Mouse (Mus musculus): ENCODE results near the gene Gm20479. TPM values are rescaled to one million over a fixed set of nuclear protein-coding genes. Genes with fewer than 3 reads are reported as not detected.
A peak's percentile ranks its signal among the peaks of the same experiment; 100 is the strongest.

Gm20479 gene
- polyA plus RNA-seq (2014; fragmentation: Nextera tagmentation; extraction: Ambion mirVana), result 0.50 and 1.2 TPM in 2 replicates

- WGBS, result 2% methylated on average over 27 of the region's 27 CpGs
- H3K27me3 ChIP-seq (replicated peaks; ENCODE audit: control insufficient read depth, insufficient read depth, low read length), result no peaks in the 10 kb centered on the region
- no peak for ATAC-seq (replicated peaks; ENCODE audit: low FRiP score, low TSS enrichment, low read depth)
- H3K9me3 ChIP-seq (ENCODE audit: control insufficient read depth, low read length), result no peaks in the 10 kb centered on the region
- H3K4me3 ChIP-seq (ENCODE audit: low read depth, low read length), result peak within 1 kb of the TSS; percentile 72
- H3K9ac ChIP-seq (ENCODE audit: low read length), result peak within 1 kb of the TSS; percentile 53
- peak within 1 kb of the TSS; percentile 90 for H3K27ac ChIP-seq (ENCODE audit: low read depth)
- H3K4me2 ChIP-seq (ENCODE audit: low read length), result peak within 1 kb of the TSS; percentile 80
- peak; percentile 74 for DNase-seq (ENCODE audit: low spot score)
- H3K36me3 ChIP-seq (ENCODE audit: control insufficient read depth, insufficient read depth, low read length), result no peaks in the 10 kb centered on the region
- H3K4me1 ChIP-seq (replicated peaks; ENCODE audit: control insufficient read depth, insufficient read depth, low read length), result peaks cover 19% of the 10 kb centered on the region
These were observed at the start of gene Gm20479 for GRCm38 (mm10) chr7:27356861-27357594. TSS of gene Gm20479 (minus strand) at chr7:27357419.

- 80% methylated on average over 7 of the region's 7 CpGs for WGBS
- no peak for DNase-seq (ENCODE audit: low spot score)
These were observed 49.3 kb upstream of the Gm20479 start for GRCm38 (mm10) chr7:27406481-27406880.

DNA sequence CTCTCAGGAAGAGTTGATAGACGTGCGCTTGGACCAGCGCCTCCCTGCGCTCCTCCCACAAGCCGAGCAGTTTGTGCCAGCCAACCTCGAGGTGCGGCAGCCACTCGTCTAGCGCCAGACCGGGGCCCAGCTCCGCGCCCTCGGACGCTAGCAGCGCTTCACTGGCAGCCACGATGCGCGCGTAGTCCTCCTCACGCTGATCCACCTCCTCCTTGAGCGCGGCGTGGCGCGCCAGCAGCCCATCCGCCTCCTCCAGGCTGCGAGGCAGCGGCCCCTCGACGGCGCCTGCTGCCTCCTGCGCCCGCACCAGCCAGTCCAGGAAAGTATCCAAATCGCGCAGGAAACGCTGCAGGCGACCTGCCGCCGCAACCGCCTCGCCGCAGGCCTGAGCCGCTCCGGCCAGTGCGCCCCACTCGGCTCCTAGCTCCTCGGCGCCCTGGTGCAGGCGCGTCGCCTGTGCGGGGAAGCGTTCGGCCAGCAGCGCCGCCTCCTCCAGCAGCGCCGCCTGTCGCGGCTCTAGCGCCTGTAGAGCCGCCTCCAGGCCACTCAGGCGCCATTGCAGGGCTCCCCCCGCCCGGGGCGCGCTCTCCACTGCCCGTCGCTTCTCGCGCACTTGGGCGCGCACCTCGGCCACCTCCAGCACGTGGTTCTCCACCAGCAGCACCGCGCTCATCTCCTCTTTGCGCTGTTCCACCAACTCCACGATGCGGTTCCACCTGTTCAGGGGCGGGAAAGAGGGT is 47.2 kb upstream of the Gm20479 start:
- peaks cover 87% of the 10 kb centered on the region for H3K27me3 ChIP-seq (replicated peaks; ENCODE audit: control insufficient read depth, insufficient read depth, low read length)
- ATAC-seq (replicated peaks; ENCODE audit: low FRiP score, low TSS enrichment, low read depth) (no peak), DNase-seq (ENCODE audit: low spot score) (no peak)
- H3K4me2 ChIP-seq (ENCODE audit: low read length), result no peak overlapping the region
- peak overlapping the region; percentile 15; the same call in 1 of the 2 replicates for H3K4me3 ChIP-seq (ENCODE audit: low read depth, low read length)
- 4% methylated on average over 80 of the region's 81 CpGs for WGBS
- peaks cover 15% of the 10 kb centered on the region for H3K9me3 ChIP-seq (ENCODE audit: control insufficient read depth, low read length)
- H3K9ac ChIP-seq (ENCODE audit: low read length), result no peak overlapping the region
- no peaks in the 10 kb centered on the region for H3K36me3 ChIP-seq (ENCODE audit: control insufficient read depth, insufficient read depth, low read length)
- H3K27ac ChIP-seq (ENCODE audit: low read depth), result no peak overlapping the region
- H3K4me1 ChIP-seq (replicated peaks; ENCODE audit: control insufficient read depth, insufficient read depth, low read length), result peaks cover 7% of the 10 kb centered on the region; the same call in 1 of the 2 replicates

More at GRCm38 (mm10) chr7:27406481-27406880, 49.3 kb upstream of the Gm20479 start:
- Histone ChIP-seq H3K4me2 (ENCODE audit: low read length) (no peak overlapping the region), H3K36me3 (ENCODE audit: control insufficient read depth, insufficient read depth, low read length) (no peaks in the 10 kb centered on the region), H3K27ac (ENCODE audit: low read depth) (no peak overlapping the region), H3K4me1 (replicated peaks; ENCODE audit: control insufficient read depth, insufficient read depth, low read length) (peaks cover 7% of the 10 kb centered on the region; the same call in 1 of the 2 replicates), H3K4me3 (ENCODE audit: low read depth, low read length) (no peak overlapping the region), H3K9ac (ENCODE audit: low read length) (no peak overlapping the region), H3K9me3 (ENCODE audit: control insufficient read depth, low read length) (peaks cover 15% of the 10 kb centered on the region), H3K27me3 (replicated peaks; ENCODE audit: control insufficient read depth, insufficient read depth, low read length) (peaks cover 81% of the 10 kb centered on the region)
- no peak for ATAC-seq (replicated peaks; ENCODE audit: low FRiP score, low TSS enrichment, low read depth)

DNA sequence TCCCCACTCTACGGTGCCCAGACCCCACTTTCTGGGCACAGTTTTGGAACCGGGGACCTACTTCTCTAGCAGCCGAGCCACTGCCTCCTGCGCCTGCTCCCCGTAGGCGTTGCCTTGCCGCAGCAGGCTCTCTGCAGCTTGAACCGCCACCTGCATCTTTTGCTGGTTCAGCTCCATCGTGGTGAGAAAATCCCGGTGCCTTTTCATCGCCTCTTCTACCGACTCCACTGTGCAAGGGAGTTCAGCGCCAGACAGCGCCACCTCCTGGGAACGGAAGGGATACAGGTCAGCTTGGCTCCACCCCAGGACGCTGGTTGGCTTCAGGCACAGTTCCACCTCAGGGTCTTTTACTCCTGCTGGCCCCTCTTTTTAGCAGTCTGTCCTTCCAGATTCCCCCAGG is 45.5 kb upstream of the Gm20479 start:
- peaks cover 82% of the 10 kb centered on the region for H3K27me3 ChIP-seq (replicated peaks; ENCODE audit: control insufficient read depth, insufficient read depth, low read length)
- no peak overlapping the region for H3K9ac ChIP-seq (ENCODE audit: low read length)
- DNase-seq (ENCODE audit: low spot score) (peak; percentile 75), ATAC-seq (replicated peaks; ENCODE audit: low FRiP score, low TSS enrichment, low read depth) (no peak)
- 11% methylated on average over 16 of the region's 16 CpGs for WGBS
- no peaks in the 10 kb centered on the region for H3K36me3 ChIP-seq (ENCODE audit: control insufficient read depth, insufficient read depth, low read length)
- no peaks in the 10 kb centered on the region for H3K4me1 ChIP-seq (replicated peaks; ENCODE audit: control insufficient read depth, insufficient read depth, low read length)
- no peak overlapping the region for H3K4me2 ChIP-seq (ENCODE audit: low read length)
- H3K4me3 ChIP-seq (ENCODE audit: low read depth, low read length), result no peak overlapping the region
- peaks cover 15% of the 10 kb centered on the region for H3K9me3 ChIP-seq (ENCODE audit: control insufficient read depth, low read length)
- no peak overlapping the region for H3K27ac ChIP-seq (ENCODE audit: low read depth)

GRCm38 (mm10) chr7:27400545-27400944 is 43.3 kb upstream of the Gm20479 start:
- Histone ChIP-seq H3K9ac (ENCODE audit: low read length) (no peak overlapping the region), H3K9me3 (ENCODE audit: control insufficient read depth, low read length) (peaks cover 9% of the 10 kb centered on the region), H3K36me3 (ENCODE audit: control insufficient read depth, insufficient read depth, low read length) (no peaks in the 10 kb centered on the region), H3K27me3 (replicated peaks; ENCODE audit: control insufficient read depth, insufficient read depth, low read length) (peaks cover 82% of the 10 kb centered on the region), H3K4me1 (replicated peaks; ENCODE audit: control insufficient read depth, insufficient read depth, low read length) (no peaks in the 10 kb centered on the region), H3K27ac (ENCODE audit: low read depth) (no peak overlapping the region), H3K4me3 (ENCODE audit: low read depth, low read length) (no peak overlapping the region), H3K4me2 (ENCODE audit: low read length) (no peak overlapping the region)
- 79% methylated on average over 7 of the region's 7 CpGs for WGBS
- ATAC-seq (replicated peaks; ENCODE audit: low FRiP score, low TSS enrichment, low read depth) (no peak), DNase-seq (ENCODE audit: low spot score) (no peak)

DNA sequence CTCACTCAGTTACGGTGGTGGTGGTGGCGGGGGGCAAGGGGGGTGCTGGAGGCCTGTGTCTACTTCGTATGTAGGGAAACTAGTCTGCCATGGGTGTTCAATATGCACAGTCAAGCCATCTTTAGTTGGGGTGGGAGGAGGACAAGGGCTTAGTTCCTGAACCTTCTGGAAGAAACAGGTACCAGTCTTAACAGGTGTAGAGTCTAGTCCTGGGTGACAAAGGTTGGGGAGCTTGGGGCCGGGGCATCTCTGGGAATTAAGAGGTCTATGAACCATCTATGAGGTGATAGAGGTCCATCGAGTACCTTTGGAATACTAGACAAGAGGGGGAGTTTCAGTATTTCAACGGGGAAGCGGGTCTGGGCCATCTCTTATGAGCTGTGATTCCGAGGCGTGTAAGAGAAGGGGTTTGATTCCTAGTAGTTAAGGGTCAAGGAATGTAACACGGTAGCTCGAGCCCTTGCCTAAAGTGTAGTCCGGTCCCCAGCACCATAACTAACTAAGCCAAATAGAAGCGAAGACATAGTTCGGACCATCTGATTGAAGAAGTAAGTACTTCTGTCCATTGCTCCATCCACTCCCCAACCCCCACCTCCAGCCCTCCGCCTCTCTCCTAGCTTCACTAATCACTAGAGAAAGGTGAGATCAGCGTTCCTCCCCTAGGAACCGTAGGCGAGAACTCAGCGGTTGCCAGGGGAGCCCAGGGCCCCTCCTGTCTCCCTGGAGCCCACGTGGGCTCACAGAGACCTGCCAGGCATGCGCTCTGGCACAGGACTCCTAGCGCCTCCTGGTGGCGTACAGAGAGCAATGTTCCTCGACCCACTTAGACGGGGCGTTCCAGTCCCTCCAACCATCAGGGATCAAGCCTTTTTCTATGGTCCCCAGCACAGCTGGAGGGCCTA is 40.1 kb upstream of the Gm20479 start:
- H3K4me3 ChIP-seq (ENCODE audit: low read depth, low read length), result no peak overlapping the region
- DNase-seq (ENCODE audit: low spot score) (peak; percentile 70), ATAC-seq (replicated peaks; ENCODE audit: low FRiP score, low TSS enrichment, low read depth) (peak; percentile 32; the same call in 1 of the 2 replicates)
- H3K27me3 ChIP-seq (replicated peaks; ENCODE audit: control insufficient read depth, insufficient read depth, low read length), result peaks cover 81% of the 10 kb centered on the region
- no peaks in the 10 kb centered on the region for H3K4me1 ChIP-seq (replicated peaks; ENCODE audit: control insufficient read depth, insufficient read depth, low read length)
- WGBS, result 17% methylated on average over 26 of the region's 26 CpGs
- H3K9ac ChIP-seq (ENCODE audit: low read length), result no peak overlapping the region
- no peaks in the 10 kb centered on the region for H3K36me3 ChIP-seq (ENCODE audit: control insufficient read depth, insufficient read depth, low read length)
- H3K27ac ChIP-seq (ENCODE audit: low read depth), result no peak overlapping the region
- no peaks in the 10 kb centered on the region for H3K9me3 ChIP-seq (ENCODE audit: control insufficient read depth, low read length)
- no peak overlapping the region for H3K4me2 ChIP-seq (ENCODE audit: low read length)

DNA sequence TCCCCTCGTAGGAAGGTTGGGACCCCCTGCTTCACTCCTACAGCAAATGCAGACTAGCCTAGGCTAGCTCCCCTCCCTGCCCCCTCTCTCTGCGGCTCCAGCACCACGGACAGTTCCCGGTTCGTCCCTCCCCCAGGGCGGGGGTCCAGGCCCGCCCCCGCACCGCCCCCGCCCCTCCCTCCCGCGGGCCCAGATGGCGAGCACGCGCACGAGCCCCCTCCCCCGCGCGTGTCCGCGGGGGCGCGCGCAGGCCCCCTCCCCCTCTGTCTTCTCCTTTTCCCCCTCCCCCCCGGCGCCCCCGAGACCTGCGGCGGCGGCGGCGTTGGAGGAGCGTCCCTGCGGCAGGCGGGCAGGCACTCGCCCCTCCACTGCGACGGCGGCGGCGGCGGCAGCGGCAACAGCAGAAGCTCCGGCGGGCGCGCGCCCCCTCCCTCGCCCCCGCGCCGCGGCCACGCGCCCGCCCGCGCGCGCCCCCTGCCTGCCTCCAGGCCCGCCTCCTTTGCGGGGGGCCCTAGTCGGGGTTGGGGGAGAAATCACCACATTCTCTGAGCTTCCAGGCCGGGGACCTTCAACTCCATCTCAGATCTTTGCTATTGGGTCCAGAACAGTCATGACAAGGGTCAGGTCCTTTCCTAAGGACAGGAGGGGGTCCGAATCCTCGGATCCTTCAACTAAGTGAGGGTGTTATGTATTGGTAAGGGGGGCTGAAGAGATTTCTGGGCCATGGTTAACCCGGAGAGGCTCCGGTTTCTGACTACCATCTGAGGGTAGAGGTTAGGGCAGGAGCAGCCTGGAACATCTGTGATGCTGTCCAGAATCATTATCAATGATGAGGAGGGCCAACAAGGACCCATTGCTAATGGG is 39.2 kb upstream of the Gm20479 start:
- DNase-seq (ENCODE audit: low spot score) (peak; percentile 80), ATAC-seq (replicated peaks; ENCODE audit: low FRiP score, low TSS enrichment, low read depth) (peak; percentile 37)
- peak overlapping the region; percentile 67 for H3K4me2 ChIP-seq (ENCODE audit: low read length)
- H3K9ac ChIP-seq (ENCODE audit: low read length), result peak overlapping the region; percentile 22; the same call in 1 of the 2 replicates
- no peaks in the 10 kb centered on the region for H3K4me1 ChIP-seq (replicated peaks; ENCODE audit: control insufficient read depth, insufficient read depth, low read length)
- 3% methylated on average over 27 of the region's 68 CpGs for WGBS
- H3K4me3 ChIP-seq (ENCODE audit: low read depth, low read length), result peak overlapping the region; percentile 43
- H3K27ac ChIP-seq (ENCODE audit: low read depth), result no peak overlapping the region
- peaks cover 82% of the 10 kb centered on the region for H3K27me3 ChIP-seq (replicated peaks; ENCODE audit: control insufficient read depth, insufficient read depth, low read length)
- no peaks in the 10 kb centered on the region for H3K36me3 ChIP-seq (ENCODE audit: control insufficient read depth, insufficient read depth, low read length)
- H3K9me3 ChIP-seq (ENCODE audit: control insufficient read depth, low read length), result no peaks in the 10 kb centered on the region
